Mouse (Mus musculus): Measurements from ENCODE around the gene Myof. TPM values are rescaled to one million over a fixed set of nuclear protein-coding genes. Genes with fewer than 3 reads are reported as not detected.

The Myof gene
- polyA plus RNA-seq, 1 experiment = 228 TPM

- Histone ChIP-seq H3K4me1 (ENCODE audit: control insufficient read depth, insufficient read depth, low read length) (peaks cover 9% of the 10 kb centered on the region), H3K27ac (ENCODE audit: insufficient read depth, low read length) (no peak overlapping the region), H3K4me3 (ENCODE audit: insufficient read depth, low read length) (no peak overlapping the region)
- TF ChIP-seq CTCF (IDR thresholded peaks at IDR 0.05; ENCODE audit: borderline replicate concordance, insufficient read depth, low read length) (no peak), POLR2A (IDR thresholded peaks at IDR 0.05; ENCODE audit: low read depth, low read length) (no peak)
These were observed 130.9 kb downstream of the Myof start for GRCm38 (mm10) chr19:37912501-37912900.

- Histone ChIP-seq H3K4me1 (ENCODE audit: control insufficient read depth, insufficient read depth, low read length) (peaks cover 16% of the 10 kb centered on the region), H3K27ac (ENCODE audit: insufficient read depth, low read length) (no peak overlapping the region), H3K4me3 (ENCODE audit: insufficient read depth, low read length) (no peak overlapping the region)
- TF ChIP-seq POLR2A (IDR thresholded peaks at IDR 0.05; ENCODE audit: low read depth, low read length) = no peak
- TF ChIP-seq CTCF (IDR thresholded peaks at IDR 0.05; ENCODE audit: borderline replicate concordance, insufficient read depth, low read length) = no peak
These were observed 133.5 kb downstream of the Myof start for GRCm38 (mm10) chr19:37909830-37910261.

- no peak for TF ChIP-seq POLR2A (IDR thresholded peaks at IDR 0.05; ENCODE audit: low read depth, low read length)
- TF ChIP-seq CTCF (IDR thresholded peaks at IDR 0.05; ENCODE audit: borderline replicate concordance, insufficient read depth, low read length) = no peak
- H3K27ac ChIP-seq (ENCODE audit: insufficient read depth, low read length) = peak overlapping the region; percentile 85
- H3K4me1 ChIP-seq (ENCODE audit: control insufficient read depth, insufficient read depth, low read length) = peaks cover 16% of the 10 kb centered on the region
- no peak overlapping the region for H3K4me3 ChIP-seq (ENCODE audit: insufficient read depth, low read length)
These were observed 135.7 kb downstream of the Myof start for GRCm38 (mm10) chr19:37907451-37908320.

- Histone ChIP-seq H3K27ac (ENCODE audit: insufficient read depth, low read length) (peak overlapping the region; percentile 74), H3K4me3 (ENCODE audit: insufficient read depth, low read length) (no peak overlapping the region), H3K4me1 (ENCODE audit: control insufficient read depth, insufficient read depth, low read length) (peaks cover 16% of the 10 kb centered on the region)
- TF ChIP-seq POLR2A (IDR thresholded peaks at IDR 0.05; ENCODE audit: low read depth, low read length) = no peak
- no peak for TF ChIP-seq CTCF (IDR thresholded peaks at IDR 0.05; ENCODE audit: borderline replicate concordance, insufficient read depth, low read length)
These were observed 136.5 kb downstream of the Myof start for GRCm38 (mm10) chr19:37906916-37907315.

- TF ChIP-seq POLR2A (IDR thresholded peaks at IDR 0.05; ENCODE audit: low read depth, low read length) (no peak), CTCF (IDR thresholded peaks at IDR 0.05; ENCODE audit: borderline replicate concordance, insufficient read depth, low read length) (no peak)
- peak overlapping the region; percentile 27; the same call in 1 of the 2 replicates for H3K27ac ChIP-seq (ENCODE audit: insufficient read depth, low read length)
These were observed 147.3 kb downstream of the Myof start for GRCm38 (mm10) chr19:37896081-37896480.

GRCm38 (mm10) chr19:37891006-37891405 lies 152.4 kb downstream of the Myof start:
- TF ChIP-seq CTCF (IDR thresholded peaks at IDR 0.05; ENCODE audit: borderline replicate concordance, insufficient read depth, low read length) = no peak
- TF ChIP-seq POLR2A (IDR thresholded peaks at IDR 0.05; ENCODE audit: low read depth, low read length) = no peak
- H3K4me3 ChIP-seq (ENCODE audit: insufficient read depth, low read length) = no peak overlapping the region
- no peak overlapping the region for H3K27ac ChIP-seq (ENCODE audit: insufficient read depth, low read length)
- H3K4me1 ChIP-seq (ENCODE audit: control insufficient read depth, insufficient read depth, low read length) = peaks cover 5% of the 10 kb centered on the region; the same call in 1 of the 2 replicates

More at GRCm38 (mm10) chr19:37896081-37896480, 147.3 kb downstream of the Myof start:
- peaks cover 2% of the 10 kb centered on the region; the same call in 1 of the 2 replicates for H3K4me1 ChIP-seq (ENCODE audit: control insufficient read depth, insufficient read depth, low read length)
- H3K4me3 ChIP-seq (ENCODE audit: insufficient read depth, low read length) = no peak overlapping the region

- H3K27ac ChIP-seq (ENCODE audit: insufficient read depth, low read length) = no peak overlapping the region
- TF ChIP-seq CTCF (IDR thresholded peaks at IDR 0.05; ENCODE audit: borderline replicate concordance, insufficient read depth, low read length) (peak; percentile 39; the same call in 1 of the 2 replicates), POLR2A (IDR thresholded peaks at IDR 0.05; ENCODE audit: low read depth, low read length) (no peak)
- H3K4me3 ChIP-seq (ENCODE audit: insufficient read depth, low read length) = no peak overlapping the region
- peaks cover 5% of the 10 kb centered on the region; the same call in 1 of the 2 replicates for H3K4me1 ChIP-seq (ENCODE audit: control insufficient read depth, insufficient read depth, low read length)
These were observed 156.8 kb downstream of the Myof start for GRCm38 (mm10) chr19:37886355-37887120.

- H3K4me3 ChIP-seq (ENCODE audit: insufficient read depth, low read length) = no peak overlapping the region
- TF ChIP-seq POLR2A (IDR thresholded peaks at IDR 0.05; ENCODE audit: low read depth, low read length) (no peak), CTCF (IDR thresholded peaks at IDR 0.05; ENCODE audit: borderline replicate concordance, insufficient read depth, low read length) (no peak)
- H3K4me1 ChIP-seq (ENCODE audit: control insufficient read depth, insufficient read depth, low read length) = peaks cover 3% of the 10 kb centered on the region; the same call in 1 of the 2 replicates
- H3K27ac ChIP-seq (ENCODE audit: insufficient read depth, low read length) = no peak overlapping the region
These were observed 161.8 kb downstream of the Myof start for GRCm38 (mm10) chr19:37881431-37882081.

GRCm38 (mm10) chr19:37877511-37878167 lies 165.7 kb downstream of the Myof start:
- TF ChIP-seq POLR2A (IDR thresholded peaks at IDR 0.05; ENCODE audit: low read depth, low read length) (no peak), CTCF (IDR thresholded peaks at IDR 0.05; ENCODE audit: borderline replicate concordance, insufficient read depth, low read length) (no peak)
- Histone ChIP-seq H3K27ac (ENCODE audit: insufficient read depth, low read length) (no peak overlapping the region), H3K4me1 (ENCODE audit: control insufficient read depth, insufficient read depth, low read length) (no peaks in the 10 kb centered on the region), H3K4me3 (ENCODE audit: insufficient read depth, low read length) (no peak overlapping the region)

Data from embryonic fibroblast, embryonic 13.5 days (primary cell).